29 mouse cellular contexts compared by ENCODE assay signal in the genomic region with DNA sequence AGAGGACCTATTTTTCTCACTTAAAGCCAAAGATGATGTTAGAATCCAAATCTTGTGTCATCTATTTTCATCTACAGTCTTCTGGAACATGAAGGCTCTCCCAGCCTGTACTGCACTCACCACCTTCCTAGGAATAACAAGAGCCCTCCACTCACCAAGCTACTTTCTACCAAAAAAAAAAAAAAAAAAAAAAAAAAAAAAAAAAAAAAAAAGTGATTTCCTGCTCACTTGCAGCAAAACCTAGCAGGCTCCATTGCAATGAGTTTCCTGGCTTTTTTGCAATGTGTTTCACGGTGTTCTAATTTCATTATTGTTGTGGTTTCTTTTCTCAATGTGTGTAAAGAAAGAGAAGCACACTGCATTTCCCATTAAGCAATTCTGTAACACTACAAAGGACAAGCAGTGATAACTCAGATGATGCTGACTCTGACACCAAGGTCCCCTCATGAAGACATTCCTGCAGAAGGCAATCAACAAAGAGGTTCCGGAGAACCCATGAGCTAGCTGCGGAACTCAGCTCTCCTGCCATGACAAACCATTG. TPM values are rescaled to one million over a fixed set of nuclear protein-coding genes. Genes with fewer than 3 reads are reported as not detected.
"Had no signal": no experiment of that assay in that cellular context is flagged by ENCODE, and none has a peak within 500 bp of the region (broad histone marks: within the 10 kb centered on the region; RNA-seq: fewer than 3 reads in every experiment).

No protein-coding gene starts in this region.

- H3K4me1 ChIP-seq: midbrain, embryonic 13.5 days; neural tube, embryonic 13.5 days had no signal

- DNase-seq: kidney, adult 18-20 months; kidney, adult 9 months; kidney, postnatal 14 days; kidney, postnatal 4 days; lung, adult 18-20 months; lung, postnatal 14 days; lung, postnatal 4 days; retina, postnatal 1 day; right cerebral cortex, postnatal 25 days; spleen, adult 18-20 months; thymus, postnatal 25 days had no signal

- H3K27me3 ChIP-seq: megakaryocyte, embryonic 14.5 days; midbrain, embryonic 13.5 days; neural tube, embryonic 13.5 days; stomach, embryonic 15.5 days had no signal

- H3K27ac ChIP-seq: liver, embryonic 14.5 days; midbrain, embryonic 10.5 days; midbrain, embryonic 13.5 days; neural tube, embryonic 13.5 days; stomach, embryonic 15.5 days had no signal

- H3K4me3 ChIP-seq: megakaryocyte, embryonic 14.5 days; midbrain, embryonic 10.5 days; midbrain, embryonic 13.5 days; myocyte; neural tube, embryonic 13.5 days; stomach, embryonic 15.5 days had no signal

- ATAC-seq: midbrain, embryonic 13.5 days; midbrain, embryonic 16.5 days had no signal

- H3K36me3 ChIP-seq: midbrain, embryonic 10.5 days; midbrain, embryonic 13.5 days; neural tube, embryonic 13.5 days; stomach, embryonic 15.5 days had no signal

- H3K4me2 ChIP-seq: midbrain, embryonic 13.5 days; neural tube, embryonic 13.5 days; stomach, embryonic 15.5 days had no signal

- H3K9me3 ChIP-seq: megakaryocyte, embryonic 14.5 days; midbrain, embryonic 10.5 days; midbrain, embryonic 13.5 days; neural tube, embryonic 13.5 days; stomach, embryonic 15.5 days had no signal

- H3K9ac ChIP-seq: liver, embryonic 14.5 days; midbrain, embryonic 13.5 days; neural tube, embryonic 13.5 days; stomach, embryonic 15.5 days had no signal

RNA-seq across cellular contexts. Expression of gene Mmp27, which starts 22.1 kb away (rescaled TPM):
- total RNA-seq: layer of hippocampus, adult 18-20 months; layer of hippocampus, postnatal 25 days; left cerebral cortex, adult 18-20 months; left cerebral cortex, postnatal 36 days; monocyte, adult 5-6 weeks had no signal
- polyA plus RNA-seq: kidney, embryonic 16.5 days; limb, embryonic 11.5 days; lung, embryonic 16.5 days; midbrain, embryonic 10.5 days; midbrain, embryonic 13.5 days; midbrain, embryonic 16.5 days; myocyte; neural tube, embryonic 13.5 days had no signal

RNA-seq across cellular contexts. Expression of gene Mmp20, which starts 34.7 kb away (rescaled TPM):
- total RNA-seq: layer of hippocampus, adult 18-20 months; layer of hippocampus, postnatal 25 days; left cerebral cortex, adult 18-20 months; left cerebral cortex, postnatal 36 days; monocyte, adult 5-6 weeks; neutrophil, adult 5-6 weeks had no signal
- polyA plus RNA-seq: kidney, embryonic 16.5 days; limb, embryonic 11.5 days; liver, adult 2 months; liver, embryonic 14.5 days; lung, embryonic 16.5 days; midbrain, embryonic 10.5 days; midbrain, embryonic 13.5 days; midbrain, embryonic 16.5 days; myocyte; neural tube, embryonic 13.5 days; stomach, embryonic 15.5 days had no signal

RNA-seq across cellular contexts. Expression of gene Mmp8, which starts 35.1 kb away (rescaled TPM):
- total RNA-seq: layer of hippocampus, adult 18-20 months; layer of hippocampus, postnatal 25 days; left cerebral cortex, adult 18-20 months; left cerebral cortex, postnatal 36 days had no signal
- polyA plus RNA-seq: midbrain, embryonic 10.5 days; myocyte had no signal
